Mouse (Mus musculus): Measurements from ENCODE around the gene Zfp523.

Zfp523 gene

DNA sequence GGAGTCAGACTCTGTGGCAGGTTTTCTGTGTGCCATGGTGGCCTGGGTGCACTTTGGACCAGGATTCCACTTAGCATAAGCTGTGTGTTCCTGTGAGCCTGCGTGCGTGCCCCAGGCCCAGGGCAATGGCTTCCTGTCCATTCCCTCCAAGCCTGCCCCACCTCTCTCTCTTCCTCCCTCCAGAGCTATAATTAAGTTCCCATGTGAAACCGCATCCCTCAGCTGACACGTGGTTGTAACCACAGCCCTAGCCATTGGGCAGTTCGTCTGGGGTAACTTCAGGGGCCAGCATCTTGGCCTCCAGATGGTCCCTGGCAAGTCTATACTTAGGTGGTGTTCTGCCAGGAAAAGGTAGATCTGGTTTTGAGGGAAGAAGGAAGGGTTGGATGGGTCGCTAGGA is 70.7 kb downstream of the Zfp523 start:
- peaks cover 56% of the 10 kb centered on the region for H3K4me1 ChIP-seq (replicated peaks; ENCODE audit: low read depth, low read length)
- H3K27me3 ChIP-seq (ENCODE audit: insufficient read depth, low read length) = no peaks in the 10 kb centered on the region
- H3K36me3 ChIP-seq (ENCODE audit: insufficient read depth, low read length) = peaks cover 44% of the 10 kb centered on the region
- no peak overlapping the region for H3K4me3 ChIP-seq (replicated peaks; ENCODE audit: low read length)
- TF ChIP-seq CTCF (conservative IDR thresholded peaks at IDR 0.05; ENCODE audit: low read length) (no peak), POU5F1 (IDR thresholded peaks at IDR 0.05; ENCODE audit: borderline replicate concordance, low read length) (no peak), NANOG (IDR thresholded peaks at IDR 0.05; ENCODE audit: borderline replicate concordance, low read length) (no peak)
- H3K9me3 ChIP-seq (ENCODE audit: low read length) = no peaks in the 10 kb centered on the region

DNA sequence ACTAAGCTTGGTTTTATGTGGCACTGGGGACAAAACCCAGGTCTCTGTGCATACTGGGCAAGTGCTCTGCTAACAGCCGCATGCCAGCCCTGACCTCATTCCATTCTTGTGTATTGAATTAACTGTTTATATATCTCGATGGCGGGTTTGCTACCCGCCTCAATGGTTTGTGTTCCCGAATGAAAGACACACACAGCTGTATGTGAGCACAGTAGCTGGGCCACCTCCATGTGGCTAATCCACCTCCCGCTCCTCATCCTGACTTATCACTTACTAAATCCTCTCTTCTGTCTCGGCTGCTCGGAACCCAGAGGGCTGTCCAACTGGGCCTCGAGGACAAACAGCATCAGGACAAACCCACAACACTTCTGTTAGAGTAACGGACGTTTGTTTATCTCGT is 72.1 kb downstream of the Zfp523 start:
- Histone ChIP-seq H3K27me3 (ENCODE audit: insufficient read depth, low read length) (no peaks in the 10 kb centered on the region), H3K9me3 (ENCODE audit: low read length) (no peaks in the 10 kb centered on the region), H3K4me3 (replicated peaks; ENCODE audit: low read length) (no peak overlapping the region), H3K4me1 (replicated peaks; ENCODE audit: low read depth, low read length) (peaks cover 59% of the 10 kb centered on the region), H3K36me3 (ENCODE audit: insufficient read depth, low read length) (peaks cover 39% of the 10 kb centered on the region)
- TF ChIP-seq CTCF (conservative IDR thresholded peaks at IDR 0.05; ENCODE audit: low read length) (no peak), NANOG (IDR thresholded peaks at IDR 0.05; ENCODE audit: borderline replicate concordance, low read length) (no peak), POU5F1 (IDR thresholded peaks at IDR 0.05; ENCODE audit: borderline replicate concordance, low read length) (no peak)

- H3K27me3 ChIP-seq (ENCODE audit: insufficient read depth, low read length) = no peaks in the 10 kb centered on the region
- TF ChIP-seq POU5F1 (IDR thresholded peaks at IDR 0.05; ENCODE audit: borderline replicate concordance, low read length) (no peak), CTCF (conservative IDR thresholded peaks at IDR 0.05; ENCODE audit: low read length) (no peak), NANOG (IDR thresholded peaks at IDR 0.05; ENCODE audit: borderline replicate concordance, low read length) (no peak)
- H3K4me1 ChIP-seq (replicated peaks; ENCODE audit: low read depth, low read length) = peaks cover 64% of the 10 kb centered on the region
- H3K9me3 ChIP-seq (ENCODE audit: low read length) = no peaks in the 10 kb centered on the region
- H3K4me3 ChIP-seq (replicated peaks; ENCODE audit: low read length) = no peak overlapping the region
- peaks cover 28% of the 10 kb centered on the region for H3K36me3 ChIP-seq (ENCODE audit: insufficient read depth, low read length)
Observed at GRCm38 (mm10) chr17:28251579-28252280, 74.8 kb downstream of the Zfp523 start.

DNA sequence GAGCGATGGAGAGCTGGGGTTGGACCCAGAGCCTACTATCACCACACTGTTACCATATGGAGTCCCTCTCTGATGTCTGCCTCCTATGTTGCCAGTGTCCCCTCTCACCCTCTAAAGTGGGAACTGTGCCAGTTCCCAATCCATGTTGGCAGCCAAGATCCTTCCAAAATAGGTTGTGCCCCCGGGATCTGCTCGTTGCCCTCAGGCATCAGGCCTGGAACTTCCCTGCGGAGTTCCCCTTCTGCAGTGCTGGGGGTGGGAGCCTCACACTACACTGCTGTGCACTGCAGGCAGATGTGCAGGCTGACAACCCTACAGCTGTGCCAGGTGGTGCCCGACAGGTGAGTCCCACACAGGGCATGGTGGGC is 75.3 kb downstream of the Zfp523 start:
- Histone ChIP-seq H3K4me1 (replicated peaks; ENCODE audit: low read depth, low read length) (peaks cover 69% of the 10 kb centered on the region), H3K4me3 (replicated peaks; ENCODE audit: low read length) (no peak overlapping the region; the same call in 1 of the 2 replicates), H3K36me3 (ENCODE audit: insufficient read depth, low read length) (peaks cover 24% of the 10 kb centered on the region), H3K9me3 (ENCODE audit: low read length) (no peaks in the 10 kb centered on the region), H3K27me3 (ENCODE audit: insufficient read depth, low read length) (no peaks in the 10 kb centered on the region)
- TF ChIP-seq NANOG (IDR thresholded peaks at IDR 0.05; ENCODE audit: borderline replicate concordance, low read length) (no peak), CTCF (conservative IDR thresholded peaks at IDR 0.05; ENCODE audit: low read length) (no peak), POU5F1 (IDR thresholded peaks at IDR 0.05; ENCODE audit: borderline replicate concordance, low read length) (no peak)

DNA sequence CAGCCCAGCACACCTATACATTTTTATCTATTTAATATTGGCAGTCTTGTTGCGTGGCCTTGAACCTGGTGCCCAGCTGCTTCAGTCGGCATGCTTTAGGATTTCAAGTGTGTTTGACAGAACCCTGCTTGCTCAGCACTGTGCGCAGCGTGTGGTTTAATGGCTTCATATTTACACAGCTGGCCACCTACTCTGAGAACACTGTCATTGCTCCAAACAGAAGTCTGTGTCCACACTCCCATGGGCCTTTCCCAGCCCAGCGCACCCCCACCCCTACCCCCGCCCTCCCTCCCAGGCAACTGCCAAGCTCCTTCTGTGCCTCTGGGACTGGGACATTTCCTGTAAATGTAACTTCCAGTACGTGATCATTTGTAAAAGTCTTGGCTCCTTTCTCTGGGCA is 76.3 kb downstream of the Zfp523 start:
- TF ChIP-seq CTCF (conservative IDR thresholded peaks at IDR 0.05; ENCODE audit: low read length) = no peak
- no peak for TF ChIP-seq NANOG (IDR thresholded peaks at IDR 0.05; ENCODE audit: borderline replicate concordance, low read length)
- TF ChIP-seq POU5F1 (IDR thresholded peaks at IDR 0.05; ENCODE audit: borderline replicate concordance, low read length) = no peak
- Histone ChIP-seq H3K4me3 (replicated peaks; ENCODE audit: low read length) (no peak overlapping the region), H3K4me1 (replicated peaks; ENCODE audit: low read depth, low read length) (peaks cover 74% of the 10 kb centered on the region), H3K27me3 (ENCODE audit: insufficient read depth, low read length) (no peaks in the 10 kb centered on the region), H3K36me3 (ENCODE audit: insufficient read depth, low read length) (peaks cover 24% of the 10 kb centered on the region), H3K9me3 (ENCODE audit: low read length) (no peaks in the 10 kb centered on the region)

DNA sequence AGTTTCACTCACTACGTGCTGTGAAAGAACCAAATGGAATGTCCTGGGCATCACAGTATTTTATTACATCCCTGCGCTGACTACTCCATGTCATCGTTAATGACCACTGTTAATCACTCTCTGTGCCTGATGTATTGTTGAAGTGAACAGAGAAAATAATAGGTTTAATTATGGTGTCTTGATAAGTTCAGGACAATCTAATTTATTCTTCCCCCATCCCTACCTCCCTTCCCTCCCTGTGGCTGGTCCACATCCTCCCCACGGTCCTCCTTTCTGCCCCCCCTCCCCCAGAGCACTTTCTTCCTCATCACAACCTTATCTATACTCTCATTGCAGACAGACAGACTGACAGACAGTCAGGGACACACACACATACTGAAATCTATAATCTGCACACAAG is 77.9 kb downstream of the Zfp523 start:
- Histone ChIP-seq H3K4me3 (replicated peaks; ENCODE audit: low read length) (no peak overlapping the region), H3K9me3 (ENCODE audit: low read length) (no peaks in the 10 kb centered on the region), H3K4me1 (replicated peaks; ENCODE audit: low read depth, low read length) (peaks cover 90% of the 10 kb centered on the region), H3K36me3 (ENCODE audit: insufficient read depth, low read length) (peaks cover 18% of the 10 kb centered on the region), H3K27me3 (ENCODE audit: insufficient read depth, low read length) (no peaks in the 10 kb centered on the region)
- TF ChIP-seq POU5F1 (IDR thresholded peaks at IDR 0.05; ENCODE audit: borderline replicate concordance, low read length) = no peak
- TF ChIP-seq NANOG (IDR thresholded peaks at IDR 0.05; ENCODE audit: borderline replicate concordance, low read length) = no peak
- no peak for TF ChIP-seq CTCF (conservative IDR thresholded peaks at IDR 0.05; ENCODE audit: low read length)

Data from E14TG2a.4 (cell line).